Mouse (Mus musculus): ENCODE data around the gene Serpina3f. TPM values are rescaled to one million over a fixed set of nuclear protein-coding genes. Genes with fewer than 3 reads are reported as not detected.

Serpina3f gene
- polyA plus RNA-seq (2012; rRNA removed) (0.05 TPM in 1 of 2 replicates, not detected in the other), polyA plus RNA-seq (2014; fragmentation: Nextera tagmentation; extraction: Ambion mirVana) (not detected in 2 replicates)

- no peaks in the 10 kb centered on the region for H3K4me1 ChIP-seq (ENCODE audit: control insufficient read depth, insufficient read depth, low read length)
- 63% methylated on average over 1 of the region's 1 CpGs for WGBS
- no peak for ATAC-seq (ENCODE audit: low FRiP score, low read depth)
These were observed at the start of gene Serpina3f for GRCm38 (mm10) chr12:104214445-104214753. Gene Serpina3f, plus strand, starts transcription at chr12:104214544.

DNA sequence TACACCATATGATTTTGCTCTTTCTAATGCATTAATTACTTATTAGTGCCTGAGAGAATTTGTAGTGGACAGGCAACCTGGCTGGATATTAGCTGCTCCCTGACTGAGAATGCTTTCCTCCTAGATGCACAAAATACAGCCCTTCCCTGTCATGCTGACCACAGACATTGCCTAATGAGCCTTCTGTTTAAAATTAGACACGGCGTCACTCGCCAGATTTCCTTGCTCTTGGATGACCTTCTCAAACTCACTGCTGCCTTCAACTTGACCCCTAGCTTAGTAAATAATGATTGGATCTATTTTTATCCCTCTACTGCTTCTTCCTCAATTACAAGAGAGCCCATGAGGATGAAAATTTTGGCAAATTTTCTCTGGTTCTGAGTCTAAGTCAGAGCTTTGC lies 39.6 kb upstream of the Serpina3f start:
- no peak overlapping the region for H3K4me3 ChIP-seq (replicated peaks; ENCODE audit: low read length)
- H3K4me2 ChIP-seq (replicated peaks; ENCODE audit: low read depth, low read length, severe bottlenecking): no peak overlapping the region
- ATAC-seq (ENCODE audit: low FRiP score, low read depth): no peak
- DNase-seq (ENCODE audit: low spot score): no peak
- no peak for TF ChIP-seq POLR2A (IDR thresholded peaks at IDR 0.05; ENCODE audit: borderline replicate concordance, extremely low read depth, insufficient read depth, insufficient read length)
- H3K27me3 ChIP-seq (ENCODE audit: control insufficient read depth, insufficient read depth, low read length): no peaks in the 10 kb centered on the region
- no peaks in the 10 kb centered on the region for H3K9me3 ChIP-seq (ENCODE audit: control insufficient read depth, low read length)
- no peaks in the 10 kb centered on the region for H3K36me3 ChIP-seq (ENCODE audit: control insufficient read depth, insufficient read depth, low read length)
- H3K27ac ChIP-seq (replicated peaks; ENCODE audit: low read depth, low read length): no peak overlapping the region
- WGBS: 69% methylated on average over 3 of the region's 3 CpGs
- H3K4me1 ChIP-seq (ENCODE audit: control insufficient read depth, insufficient read depth, low read length): no peaks in the 10 kb centered on the region
- no peak overlapping the region for H3K9ac ChIP-seq (ENCODE audit: low read depth, low read length, severe bottlenecking)

More at GRCm38 (mm10) chr12:104214445-104214753, at the start of gene Serpina3f:
- no peak for TF ChIP-seq POLR2A (IDR thresholded peaks at IDR 0.05; ENCODE audit: borderline replicate concordance, extremely low read depth, insufficient read depth, insufficient read length)
- no peaks in the 10 kb centered on the region for H3K36me3 ChIP-seq (ENCODE audit: control insufficient read depth, insufficient read depth, low read length)
- H3K4me2 ChIP-seq (replicated peaks; ENCODE audit: low read depth, low read length, severe bottlenecking): no peak within 1 kb of the TSS
- H3K9ac ChIP-seq (ENCODE audit: low read depth, low read length, severe bottlenecking): no peak within 1 kb of the TSS
- no peaks in the 10 kb centered on the region for H3K27me3 ChIP-seq (ENCODE audit: control insufficient read depth, insufficient read depth, low read length)
- no peak within 1 kb of the TSS for H3K27ac ChIP-seq (replicated peaks; ENCODE audit: low read depth, low read length)
- no peaks in the 10 kb centered on the region for H3K9me3 ChIP-seq (ENCODE audit: control insufficient read depth, low read length)
- H3K4me3 ChIP-seq (replicated peaks; ENCODE audit: low read length): no peak within 1 kb of the TSS
- no peak for DNase-seq (ENCODE audit: low spot score)

DNA sequence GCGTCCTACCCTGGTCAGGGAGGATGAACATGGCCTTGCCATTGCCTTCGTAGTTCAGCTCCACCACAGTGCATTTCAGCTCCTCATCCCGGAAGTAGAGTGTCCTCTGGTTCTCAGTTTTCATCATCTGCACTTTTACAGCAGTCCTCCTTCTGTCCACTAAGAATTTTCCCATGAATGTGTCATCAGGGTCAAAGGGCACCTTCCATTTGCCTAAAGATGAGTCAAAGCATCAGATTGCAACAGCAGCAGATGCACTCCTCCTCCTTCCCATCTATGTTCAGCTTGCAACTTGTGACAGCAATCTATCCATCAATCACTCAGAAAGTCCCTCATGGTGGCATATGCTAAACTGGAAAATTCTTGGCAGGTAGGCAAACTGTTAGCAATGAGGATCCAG lies 38.7 kb upstream of the Serpina3f start:
- DNase-seq (ENCODE audit: low spot score): no peak
- no peaks in the 10 kb centered on the region for H3K9me3 ChIP-seq (ENCODE audit: control insufficient read depth, low read length)
- TF ChIP-seq POLR2A (IDR thresholded peaks at IDR 0.05; ENCODE audit: borderline replicate concordance, extremely low read depth, insufficient read depth, insufficient read length): no peak
- H3K4me3 ChIP-seq (replicated peaks; ENCODE audit: low read length): no peak overlapping the region
- no peak overlapping the region for H3K4me2 ChIP-seq (replicated peaks; ENCODE audit: low read depth, low read length, severe bottlenecking)
- no peak overlapping the region for H3K27ac ChIP-seq (replicated peaks; ENCODE audit: low read depth, low read length)
- no peaks in the 10 kb centered on the region for H3K4me1 ChIP-seq (ENCODE audit: control insufficient read depth, insufficient read depth, low read length)
- WGBS: 80% methylated on average over 3 of the region's 3 CpGs
- no peaks in the 10 kb centered on the region for H3K36me3 ChIP-seq (ENCODE audit: control insufficient read depth, insufficient read depth, low read length)
- no peaks in the 10 kb centered on the region for H3K27me3 ChIP-seq (ENCODE audit: control insufficient read depth, insufficient read depth, low read length)
- H3K9ac ChIP-seq (ENCODE audit: low read depth, low read length, severe bottlenecking): no peak overlapping the region
- no peak for ATAC-seq (ENCODE audit: low FRiP score, low read depth)

GRCm38 (mm10) chr12:104178577-104178976 lies 35.8 kb upstream of the Serpina3f start:
- Histone ChIP-seq H3K9ac (ENCODE audit: low read depth, low read length, severe bottlenecking) (no peak overlapping the region), H3K27me3 (ENCODE audit: control insufficient read depth, insufficient read depth, low read length) (no peaks in the 10 kb centered on the region), H3K4me3 (replicated peaks; ENCODE audit: low read length) (no peak overlapping the region), H3K9me3 (ENCODE audit: control insufficient read depth, low read length) (no peaks in the 10 kb centered on the region), H3K27ac (replicated peaks; ENCODE audit: low read depth, low read length) (no peak overlapping the region), H3K36me3 (ENCODE audit: control insufficient read depth, insufficient read depth, low read length) (no peaks in the 10 kb centered on the region), H3K4me2 (replicated peaks; ENCODE audit: low read depth, low read length, severe bottlenecking) (no peak overlapping the region), H3K4me1 (ENCODE audit: control insufficient read depth, insufficient read depth, low read length) (no peaks in the 10 kb centered on the region)
- ATAC-seq (ENCODE audit: low FRiP score, low read depth) (no peak), DNase-seq (ENCODE audit: low spot score) (no peak)
- TF ChIP-seq POLR2A (IDR thresholded peaks at IDR 0.05; ENCODE audit: borderline replicate concordance, extremely low read depth, insufficient read depth, insufficient read length): no peak

DNA sequence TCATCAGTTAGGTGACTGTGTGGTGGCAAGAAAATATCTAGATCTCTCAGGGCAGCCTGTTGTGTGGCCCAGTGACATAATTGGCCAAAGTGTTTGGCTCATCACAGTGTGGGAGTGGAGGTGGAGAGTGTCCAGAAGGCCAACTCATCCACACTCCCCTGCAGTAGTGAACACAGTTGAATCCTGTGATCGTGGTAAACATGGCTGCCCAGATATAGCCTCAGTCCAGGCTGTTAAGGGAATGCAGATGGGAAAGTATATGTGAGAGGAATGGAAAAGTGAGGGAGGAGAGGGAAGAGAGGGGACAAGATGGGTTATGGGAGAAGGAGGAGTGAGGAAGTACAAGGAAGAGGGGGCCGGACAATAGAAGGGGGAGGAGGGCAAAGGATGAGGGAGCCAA lies 35.4 kb upstream of the Serpina3f start:
- H3K36me3 ChIP-seq (ENCODE audit: control insufficient read depth, insufficient read depth, low read length): no peaks in the 10 kb centered on the region
- H3K4me3 ChIP-seq (replicated peaks; ENCODE audit: low read length): no peak overlapping the region
- no peak overlapping the region for H3K27ac ChIP-seq (replicated peaks; ENCODE audit: low read depth, low read length)
- DNase-seq (ENCODE audit: low spot score) (no peak), ATAC-seq (ENCODE audit: low FRiP score, low read depth) (no peak)
- 80% methylated on average over 2 of the region's 2 CpGs for WGBS
- no peak for TF ChIP-seq POLR2A (IDR thresholded peaks at IDR 0.05; ENCODE audit: borderline replicate concordance, extremely low read depth, insufficient read depth, insufficient read length)
- no peak overlapping the region for H3K9ac ChIP-seq (ENCODE audit: low read depth, low read length, severe bottlenecking)
- H3K9me3 ChIP-seq (ENCODE audit: control insufficient read depth, low read length): no peaks in the 10 kb centered on the region
- no peaks in the 10 kb centered on the region for H3K27me3 ChIP-seq (ENCODE audit: control insufficient read depth, insufficient read depth, low read length)
- no peak overlapping the region for H3K4me2 ChIP-seq (replicated peaks; ENCODE audit: low read depth, low read length, severe bottlenecking)
- no peaks in the 10 kb centered on the region for H3K4me1 ChIP-seq (ENCODE audit: control insufficient read depth, insufficient read depth, low read length)

GRCm38 (mm10) chr12:104185046-104185445 lies 29.3 kb upstream of the Serpina3f start:
- no peak for DNase-seq (ENCODE audit: low spot score)
- 71% methylated on average over 4 of the region's 4 CpGs for WGBS
- ATAC-seq (ENCODE audit: low FRiP score, low read depth): no peak
- H3K9me3 ChIP-seq (ENCODE audit: control insufficient read depth, low read length): no peaks in the 10 kb centered on the region
- H3K27me3 ChIP-seq (ENCODE audit: control insufficient read depth, insufficient read depth, low read length): no peaks in the 10 kb centered on the region
- no peak overlapping the region for H3K4me2 ChIP-seq (replicated peaks; ENCODE audit: low read depth, low read length, severe bottlenecking)
- H3K36me3 ChIP-seq (ENCODE audit: control insufficient read depth, insufficient read depth, low read length): no peaks in the 10 kb centered on the region
- no peak overlapping the region for H3K9ac ChIP-seq (ENCODE audit: low read depth, low read length, severe bottlenecking)
- no peak overlapping the region for H3K4me3 ChIP-seq (replicated peaks; ENCODE audit: low read length)
- no peak overlapping the region for H3K27ac ChIP-seq (replicated peaks; ENCODE audit: low read depth, low read length)
- no peaks in the 10 kb centered on the region for H3K4me1 ChIP-seq (ENCODE audit: control insufficient read depth, insufficient read depth, low read length)
- no peak for TF ChIP-seq POLR2A (IDR thresholded peaks at IDR 0.05; ENCODE audit: borderline replicate concordance, extremely low read depth, insufficient read depth, insufficient read length)
